Mouse (Mus musculus): ENCODE data around the gene Gm20662.

Gm20662 gene

DNA sequence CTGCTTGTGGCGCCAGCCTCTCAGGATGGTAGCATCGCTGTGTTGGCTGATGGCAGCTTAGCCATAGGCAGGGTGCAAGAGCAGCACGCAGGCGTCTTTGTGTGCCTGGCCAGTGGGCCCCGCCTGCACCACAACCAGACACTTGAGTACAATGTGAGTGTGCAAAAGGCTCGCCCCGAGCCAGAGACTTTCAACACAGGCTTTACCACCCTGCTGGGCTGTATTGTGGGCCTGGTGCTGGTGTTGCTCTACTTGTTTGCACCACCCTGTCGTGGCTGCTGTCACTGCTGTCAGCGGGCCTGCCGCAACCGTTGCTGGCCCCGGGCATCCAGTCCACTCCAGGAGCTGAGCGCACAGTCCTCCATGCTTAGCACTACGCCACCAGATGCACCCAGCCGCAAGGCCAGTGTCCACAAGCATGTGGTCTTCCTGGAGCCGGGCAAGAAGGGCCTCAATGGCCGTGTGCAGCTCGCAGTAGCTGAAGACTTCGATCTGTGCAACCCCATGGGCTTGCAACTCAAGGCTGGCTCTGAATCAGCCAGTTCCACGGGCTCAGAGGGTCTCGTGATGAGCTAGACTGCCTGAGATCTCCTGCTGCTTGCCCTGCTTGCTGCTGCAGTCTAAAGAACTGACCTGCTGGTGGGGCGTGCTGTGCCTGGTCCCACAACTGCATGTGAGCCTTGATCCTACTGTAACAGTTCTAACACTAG, 58.3 kb downstream of the Gm20662 start:
- no peak for DNase-seq

DNA sequence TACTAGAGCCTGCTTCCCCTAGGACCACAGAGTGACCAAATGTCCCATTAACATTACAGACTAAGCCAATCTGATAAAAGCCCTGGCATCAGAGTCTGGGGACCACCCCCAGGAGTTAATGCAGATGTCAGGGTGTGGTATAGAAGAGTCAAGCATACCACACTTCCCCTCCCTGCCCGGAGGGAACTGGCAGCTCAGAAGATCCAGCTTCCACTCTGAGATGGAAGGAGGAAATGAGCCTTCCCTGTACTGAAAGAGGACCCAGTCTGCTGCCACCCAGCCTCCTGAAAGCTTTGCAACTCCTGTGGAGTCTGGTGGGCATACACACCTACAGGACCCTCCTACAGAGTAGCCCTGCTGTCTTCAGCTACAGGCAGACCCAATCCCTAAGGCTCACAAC, 58.9 kb downstream of the Gm20662 start:
- DNase-seq = no peak

DNA sequence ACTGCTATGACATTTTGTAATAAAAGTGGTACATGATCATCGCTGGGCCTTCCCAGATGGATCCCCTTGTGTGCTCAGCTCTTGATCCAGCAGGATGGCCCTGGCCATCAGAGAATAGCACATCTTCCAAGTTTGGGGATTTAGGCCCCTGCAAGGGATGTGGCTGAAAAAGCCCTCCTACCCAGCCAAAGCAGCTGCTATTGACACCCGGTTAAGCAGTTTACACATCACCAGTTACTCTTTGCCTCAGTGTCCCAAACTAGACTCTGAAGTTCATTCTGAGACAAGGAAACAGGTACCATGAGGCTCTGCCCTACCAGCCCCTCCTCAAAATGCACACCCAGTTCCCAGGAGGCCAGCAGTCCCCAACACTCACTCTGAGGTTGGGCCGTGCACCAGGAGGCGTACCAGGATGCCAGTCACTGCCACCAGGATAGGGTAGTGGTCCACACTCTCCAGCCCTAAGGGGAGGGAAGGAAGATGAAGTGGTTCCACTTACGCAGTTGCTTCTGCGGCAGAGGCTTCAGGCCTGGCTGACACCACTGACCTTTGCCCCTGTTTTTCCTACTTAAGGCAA, 59.6 kb downstream of the Gm20662 start:
- no peak for DNase-seq

DNA sequence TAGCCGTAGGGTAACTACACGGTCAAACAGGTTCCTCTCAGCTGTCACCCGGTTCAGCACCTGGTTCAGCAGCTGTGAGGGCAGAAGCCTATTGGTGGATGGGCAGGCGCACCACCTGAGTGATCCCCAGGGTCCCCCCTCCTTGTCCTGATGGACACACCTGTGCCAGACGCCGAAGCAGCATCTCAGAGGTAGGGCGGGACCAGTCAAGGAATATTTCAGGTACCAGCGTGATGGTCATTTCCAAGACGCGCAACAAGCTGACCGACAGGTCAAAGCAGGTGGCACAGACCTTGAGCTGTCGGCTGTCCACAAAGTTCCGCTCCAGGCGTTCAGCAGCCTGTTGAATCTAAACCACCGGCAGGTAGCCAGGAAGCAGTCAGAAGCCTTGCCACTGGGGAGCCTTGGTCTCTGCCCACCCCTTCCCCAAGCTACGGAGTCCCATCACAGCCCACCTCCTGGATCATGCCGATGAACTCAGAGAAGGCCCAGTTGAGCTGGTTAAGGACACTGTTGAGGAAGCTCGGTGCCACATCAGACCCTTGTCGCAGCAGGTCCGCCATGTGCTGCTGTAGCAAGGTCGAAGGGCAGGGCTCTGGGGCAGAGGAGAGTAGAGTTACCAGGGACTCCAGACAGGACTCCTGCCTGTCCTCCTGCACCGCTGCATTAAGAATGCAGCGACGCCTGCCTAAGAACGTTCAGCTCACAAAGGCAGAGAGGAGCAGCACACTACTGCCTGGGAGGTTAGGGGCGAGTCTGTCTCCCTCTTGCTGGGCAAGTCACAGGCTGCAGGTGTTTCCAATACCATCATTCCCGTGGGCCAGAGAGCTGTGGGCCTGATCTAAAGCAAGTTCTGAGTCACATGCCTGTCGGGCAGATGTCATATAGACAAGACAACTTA, 60.5 kb downstream of the Gm20662 start:
- no peak for DNase-seq

DNA sequence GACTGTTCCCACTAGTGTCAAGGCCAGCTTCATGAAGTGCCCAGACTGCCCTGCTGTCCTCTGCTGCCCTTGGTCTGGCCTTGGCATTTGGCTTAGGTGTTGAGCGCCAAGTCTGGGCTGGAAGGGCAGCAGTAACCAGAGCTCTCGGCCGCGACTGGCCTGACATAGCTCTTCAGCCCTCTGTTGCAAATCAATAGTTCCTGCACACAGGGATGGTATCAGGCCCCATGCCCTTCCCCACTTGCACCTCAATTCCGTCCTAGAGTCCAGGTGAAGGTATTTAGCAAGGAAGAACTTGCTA, 61.1 kb downstream of the Gm20662 start:
- no peak for DNase-seq

DNA sequence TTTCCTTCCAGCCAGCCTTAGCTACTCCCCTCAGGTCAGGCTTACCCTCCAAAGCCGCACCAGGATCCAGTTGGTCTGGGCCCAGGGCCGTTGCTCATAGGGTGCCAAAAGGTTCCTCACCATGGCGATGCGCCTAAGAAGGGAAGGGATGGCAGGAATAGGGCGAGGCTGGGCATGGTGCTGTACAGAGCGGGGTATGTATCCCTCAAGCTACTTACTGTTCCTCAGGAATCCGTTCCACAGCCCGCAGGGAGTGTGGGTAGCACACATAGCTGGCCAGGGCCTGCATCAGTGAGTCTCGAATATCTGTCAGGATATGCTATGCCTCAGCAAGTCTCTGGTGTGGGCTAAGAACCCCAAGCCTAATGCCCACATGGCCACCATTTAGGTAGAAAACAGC, 62.1 kb downstream of the Gm20662 start:
- no peak for DNase-seq

DNA sequence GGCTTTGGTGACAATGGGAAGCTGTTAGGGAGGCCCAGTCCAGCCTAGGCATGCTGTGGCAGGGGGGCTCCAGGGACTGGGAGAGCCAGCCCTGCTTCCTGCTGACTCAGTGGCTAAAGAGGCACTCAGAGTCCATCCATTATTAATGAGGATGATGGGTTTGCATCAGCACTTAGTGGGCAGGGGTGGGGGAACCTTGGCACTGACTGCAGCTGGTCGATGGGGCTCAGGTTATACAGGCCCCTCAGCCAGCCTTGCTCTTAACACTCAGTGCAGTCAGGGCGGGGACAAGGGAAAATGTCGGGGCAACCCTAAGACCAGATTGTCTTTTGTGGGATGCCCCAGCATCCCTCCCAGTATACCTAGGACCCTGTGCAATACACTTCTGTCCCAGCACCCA, 66.0 kb downstream of the Gm20662 start:
- no peak for DNase-seq

DNA sequence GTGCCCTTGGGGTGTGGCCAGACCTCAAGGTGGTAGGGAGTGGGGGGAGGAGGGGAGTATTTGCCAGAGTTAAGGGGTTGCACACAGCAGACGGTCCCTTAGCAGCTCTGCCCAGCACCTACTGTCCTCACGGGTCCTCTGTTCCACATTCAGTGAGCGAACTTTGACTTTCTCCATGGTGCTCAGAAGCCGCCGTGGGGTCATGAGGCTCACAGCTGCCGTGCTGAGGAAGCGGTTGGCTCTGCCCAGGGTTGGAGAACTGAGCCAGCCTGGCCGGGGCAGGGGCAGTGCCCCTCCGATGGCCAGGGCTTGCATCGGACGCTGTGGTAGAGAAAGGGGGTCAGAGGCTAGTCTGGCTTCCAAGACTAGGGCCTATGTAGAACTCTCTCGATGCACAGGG, 67.2 kb downstream of the Gm20662 start:
- no peak for DNase-seq

DNA sequence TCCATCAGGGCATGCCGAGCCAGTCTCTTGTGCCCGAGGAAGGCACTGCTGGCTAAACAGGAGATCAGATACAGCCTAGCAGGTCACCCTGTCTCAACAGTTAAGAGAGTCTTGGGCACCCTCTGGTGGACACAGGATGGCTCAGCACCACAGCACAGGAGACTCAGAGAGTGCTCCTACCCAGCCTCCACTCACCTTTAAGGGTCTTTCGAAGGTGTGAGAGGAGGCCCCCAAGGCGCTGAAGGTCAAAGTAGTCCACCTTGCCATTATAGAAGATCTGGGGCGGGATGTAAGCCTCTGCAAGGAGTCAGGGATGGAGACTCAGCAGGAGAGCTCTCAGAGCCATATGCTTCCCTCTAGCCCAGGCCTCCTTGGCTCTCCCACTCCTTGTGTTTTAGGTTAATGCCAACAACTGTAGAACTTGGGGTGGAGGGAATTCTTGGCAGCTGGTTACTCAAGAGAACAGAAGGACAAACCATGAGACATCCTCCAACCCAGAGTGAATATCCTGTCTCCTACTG, 69.4 kb downstream of the Gm20662 start:
- peak; percentile 70 for DNase-seq

DNA sequence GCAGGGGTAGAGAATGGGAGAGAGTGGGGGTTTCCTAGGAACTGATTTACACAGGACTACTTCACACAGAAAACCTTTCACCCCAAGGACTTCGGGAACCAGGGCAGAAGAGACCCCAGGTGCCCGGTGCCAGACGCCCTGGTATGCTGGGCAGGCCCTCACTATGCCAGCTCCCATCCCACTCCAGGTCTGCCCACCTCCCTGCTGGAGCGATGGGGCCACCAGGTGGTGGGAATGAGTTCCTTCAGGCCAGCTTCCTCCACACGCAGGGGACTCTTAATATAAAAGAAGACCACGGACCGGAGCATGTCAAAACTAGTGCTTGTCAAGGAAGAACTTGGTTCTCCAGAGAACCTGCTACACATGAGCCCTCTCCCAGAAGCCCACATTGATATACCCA, 71.0 kb downstream of the Gm20662 start:
- no peak for DNase-seq

DNA sequence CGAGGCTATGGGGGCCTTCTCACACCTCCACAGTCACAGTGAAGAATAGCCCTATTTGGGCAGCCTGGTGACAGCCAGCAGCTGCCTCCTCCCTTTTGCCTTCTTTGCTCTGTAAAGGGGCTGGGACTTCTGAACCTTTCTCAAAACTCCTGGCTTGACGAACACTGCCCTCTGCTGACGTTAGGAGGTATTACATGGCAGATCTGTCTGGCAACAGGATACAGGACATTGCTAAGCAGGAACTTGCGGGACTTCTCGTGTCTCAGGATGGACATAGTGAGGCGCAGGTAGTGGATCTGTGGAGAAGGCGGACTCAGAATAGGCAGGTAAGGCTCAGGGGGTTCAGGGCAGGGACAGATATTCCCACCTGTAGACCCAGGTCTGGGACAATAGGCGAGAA, 71.8 kb downstream of the Gm20662 start:
- DNase-seq = peak; percentile 82

DNA sequence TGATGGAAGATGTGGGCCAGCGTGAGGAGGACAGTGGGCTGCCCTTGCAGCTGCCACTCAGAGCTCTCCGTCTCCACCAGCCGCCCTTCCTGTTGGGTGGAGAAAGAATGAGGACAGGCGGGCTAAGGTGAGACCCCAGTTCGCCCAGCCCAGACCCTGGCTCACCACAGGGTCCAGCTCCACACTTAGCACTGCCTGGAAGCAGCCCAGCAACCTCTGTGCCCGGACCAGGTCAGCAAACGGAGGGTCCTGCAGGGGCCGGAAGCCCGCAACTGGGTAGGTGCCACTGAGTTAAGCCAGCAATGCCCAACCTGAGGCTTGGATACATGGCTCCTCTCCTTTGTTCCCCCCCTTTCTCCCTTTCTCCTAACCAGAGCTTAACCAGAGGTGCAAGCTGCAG, 72.9 kb downstream of the Gm20662 start:
- DNase-seq = no peak

DNA sequence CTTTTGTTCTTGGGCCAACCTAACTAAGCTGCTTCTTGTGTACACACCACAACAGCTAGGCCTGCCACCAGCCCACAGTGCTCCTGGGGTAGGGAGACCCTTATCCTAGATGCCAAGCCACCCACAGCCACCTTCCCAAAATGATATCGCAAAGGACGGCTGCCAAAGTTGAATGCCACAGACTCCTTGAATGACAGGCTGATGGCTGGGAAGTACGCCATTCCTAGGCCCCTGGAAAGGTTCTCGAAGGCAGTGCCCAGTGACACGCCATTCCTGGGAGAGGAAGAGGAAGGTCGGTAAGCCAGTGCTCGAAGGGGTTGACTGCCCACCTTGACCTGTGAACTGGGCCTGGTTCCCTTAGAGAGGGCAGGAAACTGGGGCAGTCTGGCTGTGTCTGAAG, 73.4 kb downstream of the Gm20662 start:
- no peak for DNase-seq

DNA sequence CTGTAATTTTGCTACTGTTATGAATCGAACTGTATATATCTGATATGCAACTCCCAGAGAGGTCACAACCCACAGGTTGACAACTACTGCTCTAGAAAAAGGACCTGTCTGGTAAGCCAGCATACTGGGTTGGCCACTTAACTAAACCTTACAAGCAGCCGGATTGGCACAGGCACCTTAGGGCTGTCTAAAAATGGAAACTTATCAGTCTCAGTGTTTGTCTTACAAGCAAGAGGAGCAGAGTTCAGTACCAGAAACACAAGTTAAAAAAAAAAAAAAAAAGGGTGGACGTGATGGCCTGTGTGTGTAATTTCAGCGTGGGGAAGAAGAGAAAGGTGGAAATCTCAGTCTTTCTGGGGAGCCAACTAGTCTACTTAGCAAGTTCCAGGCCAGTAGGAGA, 75.7 kb downstream of the Gm20662 start:
- DNase-seq = no peak

DNA sequence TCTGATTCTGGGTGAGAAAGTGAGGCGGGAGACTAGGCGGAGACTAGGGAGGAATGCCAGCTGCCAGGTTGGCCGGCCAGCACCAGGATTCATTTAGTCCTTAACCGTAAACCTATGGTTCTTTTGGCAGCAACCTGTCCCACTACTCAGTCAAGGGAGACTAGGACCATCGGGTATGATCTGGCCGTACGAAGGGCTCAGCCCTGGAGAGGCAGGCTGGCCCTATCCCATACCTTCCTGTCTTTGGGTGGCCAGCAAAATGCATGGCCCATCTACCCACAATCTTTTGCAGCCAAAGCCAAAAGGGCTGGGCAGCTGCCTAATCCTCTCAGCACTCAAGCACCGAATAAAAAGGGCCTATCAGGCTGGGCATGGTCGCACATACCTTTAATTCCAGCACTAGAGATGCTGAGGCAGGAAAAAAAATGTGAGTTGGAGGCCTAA, 76.4 kb downstream of the Gm20662 start:
- no peak for DNase-seq

DNA sequence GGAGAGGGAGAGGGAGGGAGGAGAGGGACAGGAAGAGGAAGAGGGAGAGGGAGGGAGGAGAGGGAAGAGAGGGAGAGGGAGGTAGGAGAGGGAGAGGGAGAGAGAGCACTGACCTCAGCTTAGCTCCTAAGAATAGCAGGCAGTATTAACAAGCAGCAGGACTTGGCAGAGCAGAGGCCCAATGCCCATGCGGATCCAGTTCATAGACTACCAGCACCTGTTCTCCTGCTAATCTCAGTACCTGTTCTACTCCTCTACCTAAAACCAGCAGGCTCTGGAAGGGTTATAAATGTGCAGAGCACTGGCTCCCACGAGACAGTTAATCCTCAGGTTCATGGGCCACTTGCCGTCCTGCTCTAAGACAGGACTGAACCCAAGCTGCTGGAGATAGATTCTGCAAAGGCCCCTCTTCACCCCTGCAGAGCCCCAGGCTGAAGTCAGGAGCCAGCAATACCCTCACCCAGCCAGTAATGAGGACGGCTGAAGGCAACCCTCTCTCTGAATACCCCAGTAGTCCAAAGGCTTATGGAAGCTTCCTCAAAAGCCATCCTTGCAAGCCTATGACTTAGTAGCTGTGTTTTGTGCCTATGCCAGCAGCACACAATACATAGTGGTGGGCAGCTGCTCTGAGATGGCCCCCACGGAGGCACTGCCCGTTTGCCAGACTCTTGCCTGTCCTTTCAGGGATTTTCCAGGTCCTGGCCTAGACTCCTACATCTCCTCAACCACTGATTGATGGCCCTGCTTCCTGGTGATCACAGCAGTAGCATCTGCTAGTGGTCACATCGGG, 77.2 kb downstream of the Gm20662 start:
- no peak for DNase-seq

DNA sequence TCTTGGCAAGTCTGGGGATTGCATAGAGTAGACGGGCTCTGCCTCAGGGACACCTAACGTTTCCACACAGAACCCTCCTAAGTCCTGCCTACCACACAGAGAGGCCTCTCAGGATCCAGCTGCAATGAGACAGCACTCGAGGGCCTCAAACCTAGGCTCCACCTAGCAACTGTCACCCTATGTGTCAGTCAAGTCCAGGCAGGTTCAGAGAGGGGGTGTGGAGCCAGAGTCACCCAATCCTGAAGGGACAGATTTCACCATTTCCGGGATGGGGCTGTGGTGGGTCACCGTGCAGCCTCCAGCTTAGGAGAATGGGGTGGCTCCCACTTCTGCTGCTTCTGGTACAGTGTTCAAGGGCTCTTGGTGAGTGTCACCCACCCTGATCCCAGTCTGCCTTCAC, 84.0 kb downstream of the Gm20662 start, which contains the start of gene Mst1:
Mst1 (plus strand) TSS at position 269 of the 400 bp plus-strand sequence.
- no peak for DNase-seq

DNA sequence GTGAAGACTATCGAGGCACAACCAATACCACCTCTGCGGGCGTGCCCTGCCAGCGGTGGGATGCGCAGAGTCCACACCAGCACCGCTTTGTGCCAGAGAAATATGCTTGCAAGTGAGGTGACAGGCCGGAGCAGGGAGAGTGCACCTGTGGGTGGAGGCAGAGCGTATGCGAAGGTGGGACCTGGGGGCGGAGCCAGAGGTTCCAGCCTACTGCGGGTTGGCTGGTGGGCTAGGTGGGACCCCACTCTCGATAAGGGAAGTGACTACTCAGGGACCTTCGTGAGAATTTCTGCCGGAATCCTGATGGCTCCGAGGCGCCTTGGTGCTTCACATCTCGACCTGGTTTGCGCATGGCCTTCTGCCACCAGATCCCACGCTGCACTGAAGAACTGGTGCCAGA, 86.4 kb downstream of the Gm20662 start:
- DNase-seq = peak; percentile 30

DNA sequence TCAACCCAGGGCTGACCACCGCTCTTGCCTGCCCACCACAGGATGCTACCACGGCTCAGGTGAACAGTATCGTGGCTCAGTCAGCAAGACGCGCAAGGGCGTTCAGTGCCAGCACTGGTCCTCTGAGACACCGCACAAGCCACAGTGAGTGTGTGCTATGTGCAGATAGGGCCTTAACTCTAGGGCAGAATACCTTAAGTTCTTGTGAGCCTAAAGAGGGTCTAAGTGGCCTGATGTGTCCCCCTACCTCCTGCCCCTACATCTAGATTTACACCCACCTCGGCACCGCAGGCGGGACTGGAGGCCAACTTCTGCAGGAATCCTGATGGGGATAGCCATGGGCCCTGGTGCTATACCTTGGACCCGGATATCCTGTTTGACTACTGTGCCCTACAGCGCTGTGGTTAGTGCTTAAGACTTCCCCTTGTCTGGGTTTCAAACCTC, 86.9 kb downstream of the Gm20662 start, which contains the start of gene Rnf123:
Rnf123 (minus strand) TSS at position 359 of the 444 bp plus-strand sequence.
- no peak for DNase-seq

DNA sequence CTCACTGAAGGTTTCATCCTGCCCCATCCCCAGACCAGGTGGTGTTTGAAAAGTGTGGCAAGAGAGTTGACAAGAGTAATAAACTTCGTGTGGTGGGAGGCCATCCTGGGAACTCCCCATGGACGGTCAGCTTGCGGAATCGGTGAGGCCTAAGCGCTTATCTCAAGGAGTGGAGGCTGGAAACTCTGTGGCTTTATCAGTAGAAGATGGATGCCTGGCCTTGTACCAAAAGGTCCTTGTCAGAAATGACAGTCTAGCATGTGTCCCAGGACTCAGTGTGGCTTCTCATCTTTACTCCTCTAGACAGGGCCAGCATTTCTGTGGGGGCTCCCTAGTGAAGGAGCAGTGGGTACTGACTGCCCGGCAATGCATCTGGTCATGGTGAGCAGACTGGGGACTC, 87.4 kb downstream of the Gm20662 start:
- DNase-seq = no peak

DNA sequence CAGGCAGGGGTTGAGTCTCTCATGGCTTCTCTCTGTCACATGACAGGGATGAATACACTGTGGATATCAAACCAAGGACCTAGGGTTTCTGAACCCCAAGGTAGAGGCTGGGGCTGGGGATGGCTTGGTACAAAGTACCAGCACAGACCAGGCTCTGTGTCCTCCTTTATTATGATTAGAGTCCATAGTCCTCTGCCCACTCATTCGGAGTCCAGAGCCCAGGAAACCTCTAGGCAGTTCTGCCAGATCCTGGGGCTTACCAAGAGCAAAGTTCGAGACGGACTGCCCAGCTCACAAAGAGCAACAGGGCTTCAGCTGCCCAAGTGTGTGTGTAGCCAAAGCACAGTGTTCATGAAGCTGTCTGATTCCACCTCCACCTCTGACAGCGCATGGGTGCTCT, 89.1 kb downstream of the Gm20662 start:
- no peak for DNase-seq

DNA sequence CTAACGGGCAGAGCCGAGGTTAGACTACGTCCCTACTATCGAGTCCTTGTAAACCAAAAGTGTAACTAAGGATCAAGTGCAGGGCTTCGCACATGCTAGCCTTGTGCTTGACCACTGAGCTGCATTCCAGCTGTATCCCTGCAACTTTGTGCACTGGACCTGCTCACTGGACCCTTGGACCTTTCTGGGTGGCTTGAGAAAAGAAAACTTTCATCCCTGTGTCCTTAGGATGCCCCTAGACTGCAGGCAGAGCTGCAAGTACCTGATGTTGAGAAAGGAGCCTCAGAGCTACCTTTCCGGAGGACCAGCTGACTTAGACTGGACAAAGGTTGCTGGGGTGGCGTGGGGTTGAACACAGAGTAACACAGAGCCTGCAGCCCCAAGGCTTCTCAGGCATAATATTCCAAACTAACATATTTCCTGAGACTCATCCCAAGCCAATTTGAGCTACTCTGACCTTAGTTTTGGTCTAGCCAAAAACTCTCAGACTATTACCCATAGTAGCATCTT, 94.5 kb downstream of the Gm20662 start:
- no peak for DNase-seq

DNA sequence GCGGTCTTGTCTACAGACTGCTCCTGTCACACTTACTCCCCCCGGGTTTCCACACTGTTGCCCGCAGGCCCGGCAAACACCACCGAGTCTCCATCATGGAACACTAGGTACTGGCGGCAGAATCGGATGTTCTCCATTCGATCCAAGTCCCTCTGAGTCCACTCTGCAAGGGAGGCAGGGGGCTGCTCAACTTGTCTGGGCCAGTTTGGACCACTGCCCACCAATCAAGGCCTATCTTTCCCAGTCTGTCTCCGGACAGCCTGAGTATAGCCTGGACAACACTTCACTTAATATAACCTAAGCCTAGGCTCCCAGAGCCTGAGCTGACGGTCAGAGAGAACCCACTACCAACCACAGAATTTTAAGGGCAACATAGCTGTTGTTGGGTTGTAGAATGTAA, 97.4 kb downstream of the Gm20662 start:
- no peak for DNase-seq
